Mouse (Mus musculus) MEL (cell line): Measurements from ENCODE around the gene Hrh1. TPM values are rescaled to one million over a fixed set of nuclear protein-coding genes. Genes with fewer than 3 reads are reported as not detected.

ENCODE experiments used
- DNase-seq: peaks from one replicate; pipeline ENCODE4 v3.0.0; 2011; ENCODE audit warnings: low read depth, low spot score
- H3K27ac ChIP-seq: 2 replicates; pipeline ENCODE4 v1.5.1; 2012; ENCODE audit warnings: low read depth, mild to moderate bottlenecking, control low read depth, low read length, moderate library complexity; ENCODE audit not compliant: control insufficient read depth
- H3K27me3 ChIP-seq, 2 experiments: fragments of 150-350 bp in 1 of 2; sonication (generic) in 1 of 2; 2 replicates each; pipeline ENCODE4 v1.6.1; 2012; ENCODE audit warnings: low read length in 2 of 2, mild to moderate bottlenecking in 2 of 2, improper control_type of control experiment in 1 of 2, moderate library complexity in 1 of 2; ENCODE audit not compliant: insufficient read depth in 2 of 2, control insufficient read depth in 1 of 2
- H3K36me3 ChIP-seq, 2 experiments: 2 replicates each; pipeline ENCODE4 v1.6.1; 2012 to 2014; ENCODE audit warnings: low read length in 2 of 2, improper control_type of control experiment in 1 of 2, inconsistent platforms in 1 of 2, mild to moderate bottlenecking in 1 of 2; ENCODE audit not compliant: insufficient read depth in 2 of 2, control insufficient read depth in 1 of 2
- H3K4me1 ChIP-seq, 2 experiments: fragments of 150-350 bp in 1 of 2; sonication (generic) in 1 of 2; 2 replicates each; pipeline ENCODE4 v1.6.1; 2012; ENCODE audit warnings: low read length in 2 of 2, improper control_type of control experiment in 1 of 2, mild to moderate bottlenecking in 1 of 2; ENCODE audit not compliant: insufficient read depth in 2 of 2, control insufficient read depth in 1 of 2
- H3K4me3 ChIP-seq, 2 experiments: fragments of 150-350 bp in 1 of 2; sonication (generic) in 1 of 2; 2 replicates each; pipeline ENCODE4 v1.5.1; 2012; ENCODE audit warnings: low read depth in 2 of 2, low read length in 2 of 2, mild to moderate bottlenecking in 2 of 2, moderate library complexity in 2 of 2, control low read depth in 1 of 2, improper control_type of control experiment in 1 of 2; ENCODE audit not compliant: control insufficient read depth in 1 of 2, insufficient read depth in 1 of 2
- H3K79me2 ChIP-seq: 2 replicates; pipeline ENCODE4 v1.6.1; 2012; ENCODE audit warnings: mild to moderate bottlenecking, low read length, moderate library complexity; ENCODE audit not compliant: control insufficient read depth, poor library complexity, insufficient read depth
- H3K9ac ChIP-seq: 2 replicates; pipeline ENCODE4 v1.6.1; 2012; ENCODE audit warnings: low read depth, mild to moderate bottlenecking, control low read depth, low read length, moderate library complexity; ENCODE audit not compliant: control insufficient read depth, poor library complexity, severe bottlenecking
- H3K9me3 ChIP-seq: fragments of 150-350 bp; sonication (generic); replicated peaks from 2 replicates; pipeline ENCODE4 v1.6.1; 2012; ENCODE audit warnings: mild to moderate bottlenecking, low read length, improper control_type of control experiment, moderate library complexity; ENCODE audit not compliant: insufficient read depth
- BHLHE40 ChIP-seq: IDR thresholded peaks from 2 replicates; pipeline ENCODE4 v1.6.1; 2012; ENCODE audit warnings: low read depth, mild to moderate bottlenecking, inconsistent platforms, low read length, improper control_type of control experiment, borderline replicate concordance
- CHD1 ChIP-seq: IDR thresholded peaks from 2 replicates; pipeline ENCODE4 v1.6.1; 2012; ENCODE audit warnings: low read depth, mild to moderate bottlenecking, inconsistent platforms, low read length, improper control_type of control experiment
- CHD2 ChIP-seq: IDR thresholded peaks from 2 replicates; pipeline ENCODE4 v1.6.1; 2011; ENCODE audit warnings: low read length, improper control_type of control experiment
- CTCF ChIP-seq, 3 experiments: IDR thresholded peaks in 2 of 3; conservative IDR thresholded peaks in 1 of 3; 2 replicates each; pipeline ENCODE4 v1.5.1; 2011 to 2012; ENCODE audit warnings: low read length in 3 of 3, low read depth in 2 of 3, mild to moderate bottlenecking in 2 of 3, improper control_type of control experiment in 1 of 3, inconsistent platforms in 1 of 3, mixed read lengths in 1 of 3, moderate library complexity in 1 of 3; ENCODE audit not compliant: control insufficient read depth in 1 of 3, insufficient read depth in 1 of 3, poor library complexity in 1 of 3, severe bottlenecking in 1 of 3
- JUND ChIP-seq: IDR thresholded peaks from 2 replicates; pipeline ENCODE4 v1.6.1; 2011; ENCODE audit warnings: low read depth, mild to moderate bottlenecking, improper control_type of control experiment, low read length
- KAT2A ChIP-seq: conservative IDR thresholded peaks from 2 replicates; pipeline ENCODE4 v1.6.1; 2012; ENCODE audit warnings: low read depth, low read length, improper control_type of control experiment, inconsistent platforms
- MAZ ChIP-seq: IDR thresholded peaks from 2 replicates; pipeline ENCODE4 v1.6.1; 2012; ENCODE audit warnings: low read depth, mild to moderate bottlenecking, inconsistent platforms, low read length, improper control_type of control experiment
- MXI1 ChIP-seq: IDR thresholded peaks from 2 replicates; pipeline ENCODE4 v1.6.1; 2011; ENCODE audit warnings: mild to moderate bottlenecking, low read depth, low read length, improper control_type of control experiment
- MYB ChIP-seq: IDR thresholded peaks from 2 replicates; pipeline ENCODE4 v1.6.1; 2011; ENCODE audit warnings: mild to moderate bottlenecking, low read depth, low read length, improper control_type of control experiment
- MYC ChIP-seq: IDR thresholded peaks from 2 replicates; pipeline ENCODE4 v1.6.1; 2011; ENCODE audit warnings: low read depth, mild to moderate bottlenecking, low read length, improper control_type of control experiment, moderate library complexity
- POLR2AphosphoS5 ChIP-seq: IDR thresholded peaks from 2 replicates; pipeline ENCODE4 v1.6.1; 2012; ENCODE audit warnings: low read depth, borderline replicate concordance, mild to moderate bottlenecking, inconsistent platforms, low read length, moderate library complexity, mixed read lengths
- TAL1 ChIP-seq: IDR thresholded peaks from 2 replicates; pipeline ENCODE4 v1.6.1; 2012; ENCODE audit warnings: mild to moderate bottlenecking, inconsistent platforms, low read length, moderate library complexity, mixed read lengths
- USF1 ChIP-seq: IDR thresholded peaks from 2 replicates; pipeline ENCODE4 v1.6.1; 2014; ENCODE audit warnings: low read depth, mild to moderate bottlenecking, inconsistent platforms, low read length, improper control_type of control experiment, moderate library complexity
- USF2 ChIP-seq, 2 experiments: IDR thresholded peaks; 2 replicates each; pipeline ENCODE4 v1.6.1; 2011 to 2012; ENCODE audit warnings: improper control_type of control experiment in 2 of 2, low read length in 2 of 2, borderline replicate concordance in 1 of 2, inconsistent platforms in 1 of 2, low read depth in 1 of 2, mild to moderate bottlenecking in 1 of 2; ENCODE audit not compliant: insufficient read depth in 1 of 2
- ZKSCAN1 ChIP-seq: IDR thresholded peaks from 2 replicates; pipeline ENCODE4 v1.6.1; 2012; ENCODE audit warnings: low read depth, mild to moderate bottlenecking, inconsistent platforms, low read length, improper control_type of control experiment, moderate library complexity
- ZMIZ1 ChIP-seq: IDR thresholded peaks from 2 replicates; pipeline ENCODE4 v1.6.1; 2012; ENCODE audit warnings: low read depth, mild to moderate bottlenecking, inconsistent platforms, low read length, improper control_type of control experiment, moderate library complexity
- ZNF384 ChIP-seq: IDR thresholded peaks from 2 replicates; pipeline ENCODE4 v1.6.1; 2012; ENCODE audit warnings: low read depth, mild to moderate bottlenecking, inconsistent platforms, low read length, improper control_type of control experiment
- polyA plus RNA-seq, 2 experiments: library from polyadenylated mRNA; stranded (reverse) in 1 of 2; unstranded in 1 of 2; fragments of >175 nt in 1 of 2; fragments of >200 nt in 1 of 2; gene quantifications; 2 replicates each; pipeline versions ENCODE4 v1.2.1 to v1.2.4; 2012; ENCODE audit warnings: low replicate concordance in 2 of 2, low read depth in 1 of 2; ENCODE audit not compliant: insufficient read length in 2 of 2, insufficient read depth in 1 of 2, missing spikeins in 1 of 2
- total RNA-seq: library from RNA; depleted of rRNA; stranded (reverse); fragments of 300-350 nt; gene quantifications from 2 replicates; pipeline ENCODE4 v1.2.3, GENCODE M21; 2012

Gene Hrh1
- total and polyA plus RNA-seq, 3 experiments = not detected

DNA sequence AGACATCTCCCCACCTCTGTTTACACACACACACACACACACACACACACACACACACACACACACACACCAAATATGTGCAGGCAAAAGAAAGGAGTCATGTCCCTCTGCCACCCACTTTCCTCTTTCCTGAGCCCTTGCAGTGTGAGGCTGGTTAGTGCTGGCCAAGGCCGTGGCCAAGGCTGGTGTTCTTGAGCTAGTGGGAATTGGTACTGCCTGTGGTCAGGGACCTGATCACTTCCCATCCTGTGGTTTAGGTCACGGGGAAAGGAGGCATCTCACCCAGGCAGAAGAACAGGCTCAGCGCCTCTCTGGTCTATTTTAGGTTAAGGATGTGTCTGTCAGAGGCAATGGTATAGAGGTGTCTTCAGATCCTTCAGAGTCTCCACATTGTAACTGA is 59.6 kb downstream of the Hrh1 start:
- H3K9ac ChIP-seq = no peak overlapping the region
- no peaks in the 10 kb centered on the region for H3K9me3 ChIP-seq
- no peaks in the 10 kb centered on the region for H3K27me3 ChIP-seq
- no peaks in the 10 kb centered on the region for H3K79me2 ChIP-seq
- DNase-seq = no peak
- H3K4me1 ChIP-seq = no peaks in the 10 kb centered on the region
- TF ChIP-seq ZKSCAN1 (no peak), ZMIZ1 (no peak), BHLHE40 (no peak), CHD2 (no peak)
- H3K27ac ChIP-seq = no peak overlapping the region
- no peak overlapping the region for H3K4me3 ChIP-seq
- H3K36me3 ChIP-seq = no peaks in the 10 kb centered on the region

DNA sequence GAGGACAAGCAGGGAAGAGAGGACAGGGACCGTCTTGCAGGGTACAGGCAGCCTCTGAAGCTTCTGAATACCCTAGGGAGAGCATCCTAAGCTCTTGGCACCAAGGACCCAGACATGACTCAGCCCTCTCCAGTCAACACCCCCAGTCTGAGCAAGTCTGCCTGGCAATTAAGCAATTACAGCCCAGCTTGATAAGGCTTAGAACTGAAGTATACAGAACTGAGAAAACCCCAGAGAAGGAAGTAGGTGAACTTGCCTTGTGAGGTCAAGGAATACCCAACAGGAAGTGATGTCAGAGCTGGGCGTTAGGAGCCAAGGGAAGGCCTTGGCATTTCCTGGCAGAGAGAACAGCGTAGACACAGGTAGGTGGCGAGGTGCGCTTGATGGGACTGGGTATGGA is 60.5 kb downstream of the Hrh1 start:
- no peak overlapping the region for H3K27ac ChIP-seq
- H3K9ac ChIP-seq = no peak overlapping the region
- no peak overlapping the region for H3K4me3 ChIP-seq
- H3K79me2 ChIP-seq = no peaks in the 10 kb centered on the region
- H3K4me1 ChIP-seq = no peaks in the 10 kb centered on the region
- H3K36me3 ChIP-seq = no peaks in the 10 kb centered on the region
- TF ChIP-seq ZKSCAN1 (no peak), KAT2A (no peak), MYC (no peak), USF1 (no peak), CHD1 (no peak), JUND (no peak), MXI1 (no peak), ZNF384 (no peak), CTCF (IDR thresholded peaks at IDR 0.05 in 2 of 3, conservative IDR thresholded peaks at IDR 0.05 in 1 of 3; ENCODE audit: control insufficient read depth in 1 of 3, insufficient read depth in 1 of 3, low read depth in 2 of 3, low read length in 3 of 3, poor library complexity in 1 of 3, severe bottlenecking in 1 of 3) (no peak), BHLHE40 (no peak), TAL1 (no peak), ZMIZ1 (no peak), USF2 (IDR thresholded peaks at IDR 0.05; ENCODE audit: borderline replicate concordance in 1 of 2, insufficient read depth in 1 of 2, low read depth in 1 of 2, low read length in 2 of 2) (no peak), POLR2AphosphoS5 (no peak), MYB (no peak), MAZ (no peak)
- H3K9me3 ChIP-seq = no peaks in the 10 kb centered on the region
- no peaks in the 10 kb centered on the region for H3K27me3 ChIP-seq
- no peak for DNase-seq
